Mouse (Mus musculus) 3134 (cell line): ENCODE data around the gene Drc1.

Experiments used
- DNase-seq: peaks from one replicate; pipeline ENCODE4 v3.0.0-alpha.2; 2011; ENCODE audit warnings: low spot score; ENCODE audit not compliant: insufficient read length; ENCODE audit errors: extremely low read depth

Drc1 gene

DNA sequence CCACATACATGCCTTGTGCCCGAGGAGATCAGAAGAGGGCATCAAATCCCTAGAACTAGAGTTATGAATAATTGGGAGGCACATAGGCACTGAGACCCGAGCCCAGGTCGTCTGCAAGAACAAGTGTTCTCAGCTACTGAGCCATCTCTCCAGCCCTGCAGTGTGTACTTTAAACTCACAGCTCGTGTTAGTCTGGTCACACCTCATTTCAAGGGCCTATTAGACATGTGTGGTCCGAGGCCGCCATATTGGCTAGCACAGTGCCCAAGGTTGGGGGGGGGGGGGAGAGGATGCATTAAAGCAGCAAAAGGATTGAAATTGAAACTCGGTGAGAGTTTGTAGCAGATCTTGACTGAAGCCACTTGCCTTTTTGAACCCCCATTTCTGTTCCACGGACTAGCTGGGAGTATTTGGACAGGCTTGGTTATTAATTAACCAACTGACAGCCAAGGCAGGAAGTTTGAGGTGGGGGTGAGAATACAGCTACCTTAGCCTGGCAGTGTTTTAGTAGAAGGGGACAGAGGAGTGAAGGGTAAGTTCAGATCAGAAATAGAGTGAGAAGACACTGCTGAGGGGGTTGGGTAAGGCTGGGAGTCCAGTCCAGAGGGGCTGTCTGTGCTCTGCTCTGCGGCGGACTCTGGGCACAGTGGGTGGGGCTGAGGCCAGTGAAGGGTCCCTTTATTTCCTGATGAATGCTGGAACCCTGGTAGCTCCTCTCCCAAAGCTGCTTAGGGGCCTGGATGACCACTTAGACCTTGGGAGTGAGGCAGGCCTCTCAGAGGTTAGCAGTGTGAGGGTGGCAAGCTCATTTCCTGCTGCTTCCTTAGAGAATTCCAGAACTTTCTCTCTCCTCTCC lies 5.0 kb downstream of the Drc1 start:
- no peak for DNase-seq

DNA sequence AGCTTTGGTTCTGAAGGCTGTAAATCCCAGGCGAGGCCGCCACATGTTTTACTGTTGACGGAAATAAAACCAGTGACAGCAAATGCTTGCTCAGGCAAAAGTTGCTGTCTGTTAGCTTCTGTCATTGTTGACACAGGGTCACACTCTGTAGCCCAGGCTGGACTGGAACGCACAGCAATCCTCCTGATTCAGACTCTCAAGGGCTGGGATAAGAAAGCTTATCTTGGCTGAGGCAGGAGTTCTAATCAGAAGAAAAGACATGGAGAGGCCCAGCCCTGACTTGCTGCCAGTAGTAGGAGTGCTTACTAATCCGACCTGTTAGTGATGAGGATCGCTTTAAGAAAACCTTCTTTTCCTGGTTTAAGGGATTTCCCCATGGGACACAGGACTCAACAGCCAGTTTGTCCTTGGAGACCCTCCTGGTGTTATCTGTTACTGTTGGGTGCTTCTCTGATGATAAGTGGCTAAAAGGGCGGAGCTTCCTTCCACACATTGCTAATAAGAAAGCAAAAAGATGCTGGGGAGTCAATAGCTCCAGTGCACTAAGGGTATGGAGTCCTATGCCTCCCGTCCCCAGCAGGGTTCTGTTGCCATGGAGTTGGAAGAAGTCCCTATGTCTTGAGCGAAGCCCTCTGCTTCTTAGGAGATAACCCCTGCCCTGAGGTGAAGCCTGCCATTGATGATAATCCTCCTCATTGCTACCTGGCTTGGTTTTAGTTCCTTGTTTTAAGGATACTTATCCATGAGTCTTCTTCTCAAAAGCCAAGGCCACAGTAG lies 6.1 kb downstream of the Drc1 start:
- no peak for DNase-seq

DNA sequence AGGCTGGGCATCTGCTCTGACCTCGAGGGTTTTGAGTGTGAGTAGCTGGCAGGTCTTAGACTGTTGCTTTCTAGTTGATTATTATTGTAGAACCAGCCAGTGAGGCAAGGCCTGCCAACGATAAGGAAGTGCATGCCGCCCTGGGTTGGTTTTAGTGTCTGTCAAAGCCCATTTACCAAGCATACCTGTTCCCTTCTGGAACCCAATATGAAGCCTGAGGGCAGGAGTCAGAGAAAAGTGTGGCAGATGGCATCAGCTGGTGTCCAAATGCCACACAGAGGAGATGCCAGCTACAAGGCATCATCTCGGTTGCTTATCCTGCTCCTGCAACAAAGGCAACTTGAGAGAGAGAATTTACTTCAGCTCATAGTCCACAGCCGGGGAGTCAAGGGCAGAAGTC lies 59.6 kb downstream of the Drc1 start:
- no peak for DNase-seq

DNA sequence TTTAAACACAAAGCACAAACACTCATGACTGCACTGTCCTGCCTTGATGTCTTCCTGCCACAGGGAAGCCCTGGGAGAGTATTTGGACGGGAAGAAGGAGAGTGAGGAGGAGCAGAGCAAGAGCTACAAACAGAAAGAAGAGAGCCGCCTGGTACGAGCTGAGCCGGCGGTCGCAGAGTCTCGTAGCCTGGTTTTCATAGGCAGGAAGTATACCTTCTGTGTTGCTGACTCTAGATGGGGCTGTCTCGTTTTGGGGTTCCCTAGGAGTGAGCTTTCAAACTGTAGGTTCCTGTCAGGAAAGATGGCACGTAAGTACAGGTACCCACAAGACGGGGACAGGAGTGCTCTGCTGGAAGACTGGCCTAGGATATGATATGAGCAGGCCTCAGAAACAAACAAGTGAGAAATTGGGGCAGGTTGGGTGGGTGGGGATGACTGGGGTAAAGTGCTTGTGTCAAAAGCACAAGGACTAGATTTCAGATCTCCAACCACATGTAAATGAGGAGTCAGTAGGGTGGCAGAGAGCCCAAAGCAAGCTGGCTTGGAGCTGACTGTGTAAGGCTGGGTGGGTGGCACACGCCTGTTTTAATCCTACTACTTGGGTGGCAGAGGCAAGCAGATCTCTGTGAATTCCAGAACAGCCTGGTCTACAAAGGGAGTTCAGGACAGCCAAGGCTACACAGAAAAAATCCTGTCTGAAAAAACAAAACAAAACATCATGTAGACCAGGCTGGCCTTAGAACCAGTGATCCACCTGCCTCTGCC lies 60.6 kb downstream of the Drc1 start:
- no peak for DNase-seq

DNA sequence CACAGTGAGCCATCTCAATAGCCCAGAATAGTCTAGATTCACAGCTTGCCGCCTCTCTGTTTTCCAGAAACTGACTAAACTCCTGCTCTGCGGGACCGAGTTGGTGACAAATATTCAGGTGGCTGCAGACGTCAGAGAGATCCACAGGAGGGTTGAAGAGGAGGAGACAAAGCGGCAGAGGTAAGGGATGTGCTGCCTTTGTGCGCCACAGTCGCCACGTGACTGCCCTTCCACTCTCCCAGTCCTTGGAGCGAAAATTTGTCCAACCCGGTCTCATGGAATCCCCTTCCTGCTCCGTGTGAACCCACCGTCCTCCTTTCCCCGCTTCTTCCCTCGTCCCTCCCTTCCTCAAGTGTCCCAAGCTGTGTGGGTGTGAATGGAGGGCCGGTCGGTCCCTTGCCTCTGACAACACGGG lies 61.4 kb downstream of the Drc1 start:
- no peak for DNase-seq

DNA sequence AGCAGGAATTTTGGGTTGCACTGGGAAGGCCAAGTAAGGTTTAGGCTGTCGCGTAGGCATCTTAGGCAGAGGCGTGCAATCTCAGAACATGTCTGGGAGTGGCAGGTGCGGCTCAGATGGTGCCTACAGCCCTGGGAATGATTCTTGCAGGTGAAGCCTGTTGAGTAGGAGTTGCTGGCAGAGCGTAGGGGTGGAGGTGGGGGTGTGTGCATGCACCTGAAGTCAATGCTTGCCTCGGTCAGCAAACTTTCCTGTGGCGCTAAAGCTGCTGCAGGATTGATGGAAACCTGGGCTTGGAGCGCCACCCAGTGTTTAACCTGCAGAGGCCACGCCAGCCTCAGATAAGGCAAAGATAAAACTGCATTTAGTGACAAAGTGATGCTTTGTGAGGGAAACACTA lies 61.9 kb downstream of the Drc1 start:
- DNase-seq, result peak; percentile 25

DNA sequence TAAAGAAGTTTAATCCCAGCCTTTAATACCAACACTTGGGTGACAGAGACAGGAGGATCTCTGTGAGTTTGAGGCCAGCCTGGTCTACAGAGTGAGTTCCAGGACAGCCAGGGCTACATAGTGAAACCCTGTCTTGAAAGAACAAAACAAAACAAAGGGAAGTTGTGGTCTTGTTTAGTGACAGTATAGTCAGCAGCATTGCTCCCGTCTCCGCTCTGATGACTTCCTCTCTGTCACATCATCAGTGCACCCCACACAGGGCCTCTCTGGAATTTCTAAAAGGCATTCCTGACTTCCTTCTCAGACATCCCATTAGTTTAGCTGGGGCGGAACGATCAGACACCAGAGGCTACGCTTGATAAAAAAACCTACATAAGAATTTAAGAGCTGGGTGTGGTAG lies 62.7 kb downstream of the Drc1 start:
- DNase-seq, result no peak

DNA sequence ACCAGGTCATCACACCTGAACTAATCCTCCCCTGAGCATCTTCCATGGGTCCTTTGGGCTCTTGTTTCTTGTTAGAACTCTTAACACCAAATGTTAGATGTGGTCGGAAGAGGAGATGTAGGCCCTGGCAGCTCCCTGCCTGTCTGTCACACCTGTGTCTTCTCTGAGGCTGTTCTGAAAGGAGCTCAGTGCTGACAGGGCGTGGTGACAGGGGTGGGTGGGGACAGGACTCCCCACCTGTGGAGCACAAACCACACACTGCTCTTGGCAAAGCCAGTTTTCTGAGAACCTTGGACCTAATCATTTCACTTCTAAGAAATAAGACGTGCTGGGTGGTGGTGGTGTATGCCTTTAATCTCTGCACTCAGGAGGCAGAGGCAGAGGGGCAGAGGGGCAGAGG lies 72.4 kb downstream of the Drc1 start:
- DNase-seq, result no peak

DNA sequence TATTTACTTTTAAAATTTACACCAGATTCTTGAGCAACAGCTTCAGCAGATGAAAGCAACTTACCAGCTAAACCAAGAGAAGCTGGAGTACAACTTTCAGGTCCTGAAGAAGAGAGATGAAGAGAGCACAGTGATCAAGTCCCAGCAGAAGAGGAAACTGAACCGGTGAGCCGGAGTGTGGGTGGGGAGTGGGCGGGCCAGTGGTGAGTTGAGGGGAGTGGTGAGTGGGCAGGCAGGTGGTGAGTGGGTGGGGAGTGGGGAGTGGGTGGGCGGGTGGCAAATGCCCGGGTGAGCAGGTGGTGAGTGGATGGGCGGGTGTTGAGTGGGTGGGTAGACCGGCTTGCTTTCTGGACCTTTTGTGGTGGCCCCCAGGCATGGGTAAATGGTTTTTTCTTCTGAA lies 73.9 kb downstream of the Drc1 start:
- DNase-seq, result no peak

DNA sequence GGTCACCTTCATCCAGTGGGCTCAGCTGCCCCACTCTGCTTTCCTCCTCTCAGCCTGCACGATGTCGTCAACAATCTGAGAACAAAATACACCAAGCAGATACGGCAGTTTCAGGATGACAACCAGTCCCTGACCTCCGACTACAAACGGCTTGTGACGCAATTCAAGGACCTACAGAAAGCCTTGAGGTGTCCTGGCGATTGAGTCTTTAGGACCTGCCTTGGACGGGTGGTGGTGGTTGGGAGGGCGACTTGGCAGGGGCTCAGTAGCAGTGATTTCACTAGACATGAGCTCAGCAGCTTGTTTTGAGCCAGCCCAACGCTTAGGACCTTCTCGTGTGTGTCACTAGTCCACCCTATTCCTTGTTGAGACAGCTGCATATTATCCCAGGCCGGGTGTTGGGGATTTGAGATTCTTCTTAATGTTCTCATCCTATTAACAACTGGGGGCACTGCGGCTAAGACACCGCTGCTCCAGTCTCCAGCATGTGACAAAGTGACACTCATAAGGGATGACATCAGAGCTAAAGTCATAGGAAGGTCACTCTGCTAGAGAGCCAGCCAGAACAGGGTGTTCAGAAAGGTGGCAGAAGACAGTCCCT lies 74.5 kb downstream of the Drc1 start:
- no peak for DNase-seq

DNA sequence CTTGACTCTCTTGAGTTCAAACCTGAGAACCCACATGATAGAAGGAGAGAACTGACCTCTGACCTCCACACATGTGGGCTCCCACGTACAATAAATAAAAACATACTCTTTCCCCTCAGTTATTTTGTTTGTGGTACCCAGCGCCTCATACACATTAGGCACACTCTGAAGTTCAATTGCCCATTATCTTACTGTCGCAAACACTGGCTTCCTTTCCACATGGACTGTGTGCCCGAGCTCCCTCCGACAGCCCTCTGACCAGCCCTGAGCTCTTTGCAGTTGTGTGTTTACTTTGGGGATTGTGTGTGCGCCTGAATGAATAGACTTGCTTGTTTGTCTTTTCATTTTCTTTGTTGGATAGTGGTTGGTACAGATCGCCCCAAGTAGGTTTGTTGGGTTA lies 75.5 kb downstream of the Drc1 start:
- DNase-seq, result no peak

DNA sequence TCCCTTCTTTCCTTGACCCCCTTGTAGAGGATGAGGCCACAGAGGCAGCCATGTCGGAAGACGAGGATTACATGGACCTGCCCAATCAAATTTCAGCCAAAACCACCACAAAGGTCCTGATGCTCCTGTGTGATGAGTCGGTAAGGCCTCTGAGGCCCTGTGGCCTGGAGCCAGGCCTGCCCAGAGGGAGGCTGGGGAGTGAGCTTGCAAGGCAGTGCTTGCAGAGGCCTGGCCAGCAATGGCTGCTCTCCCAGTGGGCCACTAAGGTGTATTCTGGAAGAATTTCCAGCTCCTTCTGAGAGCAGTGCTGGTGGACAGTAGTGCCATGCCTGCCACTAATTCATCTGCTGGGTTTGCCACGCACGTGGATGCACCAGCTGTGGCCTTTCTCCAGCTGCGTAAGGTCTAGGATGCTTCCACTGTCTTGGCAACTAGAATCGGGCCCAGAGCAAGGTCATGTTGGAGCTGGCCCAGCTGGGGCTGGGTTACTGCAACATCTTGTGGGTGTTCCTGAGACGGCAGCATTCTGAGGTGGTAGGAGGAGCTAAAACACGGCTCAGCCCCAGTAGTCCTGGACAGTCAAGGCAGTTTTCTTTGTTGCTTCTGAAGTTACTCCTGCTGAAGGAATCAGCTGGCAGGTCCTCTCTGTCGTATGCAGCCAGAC lies 77.4 kb downstream of the Drc1 start:
- no peak for DNase-seq

DNA sequence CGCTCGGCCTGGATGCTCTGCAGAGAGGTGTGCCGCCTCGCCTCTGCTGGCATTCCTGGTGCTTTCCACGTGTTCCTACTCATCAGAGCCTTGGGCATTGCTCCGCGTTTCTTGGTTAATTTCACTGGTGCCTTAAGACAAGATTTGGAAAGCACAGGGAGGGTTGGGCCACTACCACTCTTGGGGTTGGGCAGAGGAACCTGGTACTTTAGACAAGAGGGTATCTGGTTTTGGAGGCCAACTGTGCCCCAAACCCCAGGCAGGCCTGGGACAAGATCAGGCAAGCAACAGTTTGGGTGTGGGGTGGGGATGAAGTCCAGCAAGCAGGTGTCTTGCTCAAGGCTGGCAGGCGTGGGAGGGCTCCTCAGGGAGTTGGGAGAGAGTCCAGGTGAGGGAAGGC lies 86.2 kb downstream of the Drc1 start:
- no peak for DNase-seq

DNA sequence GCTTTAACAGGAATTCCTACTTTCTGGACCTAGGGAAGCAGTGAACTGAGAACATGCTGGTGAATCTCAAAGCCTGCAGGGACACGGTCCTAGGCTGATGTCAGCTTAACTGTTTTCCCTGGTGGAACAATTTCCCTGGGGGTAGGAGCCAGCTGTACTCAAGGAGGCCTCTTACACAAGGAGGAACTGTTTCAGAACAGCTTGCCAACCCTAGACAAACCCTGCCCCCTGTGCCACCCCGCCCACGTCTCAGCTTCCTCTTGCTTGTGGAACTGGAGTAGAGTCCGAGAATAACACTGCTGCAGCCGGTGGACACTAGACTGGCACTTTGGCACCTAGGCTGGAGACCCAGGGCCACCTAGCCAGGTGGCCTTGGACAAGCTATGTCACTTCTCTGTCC lies 88.2 kb downstream of the Drc1 start:
- DNase-seq, result peak; percentile 16

DNA sequence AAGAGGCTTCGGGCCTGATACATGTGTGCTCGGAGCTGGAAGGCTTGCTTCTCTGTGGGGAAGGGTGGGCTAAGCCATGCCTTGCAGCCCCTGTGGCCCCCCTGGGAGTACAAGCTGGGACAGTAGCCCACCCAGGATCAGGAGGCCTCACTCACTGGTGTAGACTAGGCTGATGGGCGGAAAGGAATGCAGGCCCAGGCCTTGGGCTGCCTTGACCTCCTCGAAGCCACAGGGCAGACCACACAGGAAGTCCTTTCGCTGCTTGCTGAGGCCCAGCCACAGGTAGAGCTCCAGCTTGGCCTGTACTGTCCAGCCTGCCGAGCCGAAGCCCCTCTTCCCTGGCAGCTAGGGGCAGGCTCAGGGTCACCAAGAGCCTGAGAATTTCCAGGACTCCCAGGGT lies 101.7 kb downstream of the Drc1 start:
- DNase-seq, result no peak

DNA sequence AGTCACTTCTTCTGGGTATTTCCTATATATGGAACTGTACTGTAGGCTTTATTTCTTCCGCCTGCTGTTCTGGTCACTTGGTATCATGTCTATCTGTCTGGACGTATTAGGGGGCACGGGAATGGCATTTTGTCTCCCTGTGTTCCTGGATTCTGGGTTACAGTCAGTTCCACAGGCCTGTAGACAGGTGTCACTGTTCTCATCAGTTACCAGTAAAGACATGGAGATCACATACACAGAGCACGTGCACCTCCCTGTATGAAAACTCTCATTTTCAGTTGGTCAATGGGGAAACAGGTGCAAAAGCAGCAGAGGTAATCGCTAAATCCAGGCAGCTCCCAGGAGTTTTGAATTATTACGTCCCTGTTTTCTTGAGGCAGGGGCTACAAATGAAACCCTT lies 106.5 kb downstream of the Drc1 start:
- DNase-seq, result no peak

DNA sequence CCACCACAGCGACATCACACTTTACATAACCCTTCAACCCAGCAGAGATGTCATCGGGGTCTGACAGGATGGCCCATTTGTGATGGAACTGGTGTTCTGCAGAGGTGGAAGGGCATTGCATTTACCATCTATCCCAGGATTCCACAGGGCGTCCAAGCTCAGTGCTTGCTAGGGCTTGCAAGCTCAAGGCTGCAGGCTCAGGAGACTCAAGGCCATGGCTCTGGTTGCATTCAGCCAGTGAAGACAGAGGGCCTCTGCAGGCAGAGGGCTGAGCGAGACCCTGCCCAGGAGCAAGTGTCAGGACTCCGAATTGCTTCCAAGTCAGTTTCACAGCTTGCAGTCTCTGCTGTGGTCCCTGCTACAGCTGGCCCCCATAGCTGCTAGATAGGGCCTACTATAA lies 108.6 kb downstream of the Drc1 start:
- DNase-seq, result no peak

DNA sequence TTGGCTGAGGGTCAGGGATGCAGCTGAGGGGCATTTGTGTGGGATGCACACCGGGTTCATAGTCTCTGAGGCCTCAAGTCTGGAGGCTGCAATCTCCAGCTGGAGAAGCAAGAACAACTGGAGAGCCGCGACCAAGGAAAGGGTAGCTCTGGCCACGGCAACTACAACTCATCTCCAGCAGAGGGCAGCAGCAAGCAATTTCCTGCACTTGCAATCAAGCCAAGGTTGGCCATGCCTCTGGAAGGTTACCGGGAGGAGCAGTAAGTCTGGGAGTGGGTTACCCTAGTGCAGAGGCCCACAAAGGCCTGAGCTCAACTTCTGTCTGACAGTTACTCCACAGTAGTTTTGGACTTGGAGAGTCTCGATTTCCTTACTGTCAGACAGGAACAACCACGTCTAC lies 110.3 kb downstream of the Drc1 start:
- DNase-seq, result peak; percentile 18

DNA sequence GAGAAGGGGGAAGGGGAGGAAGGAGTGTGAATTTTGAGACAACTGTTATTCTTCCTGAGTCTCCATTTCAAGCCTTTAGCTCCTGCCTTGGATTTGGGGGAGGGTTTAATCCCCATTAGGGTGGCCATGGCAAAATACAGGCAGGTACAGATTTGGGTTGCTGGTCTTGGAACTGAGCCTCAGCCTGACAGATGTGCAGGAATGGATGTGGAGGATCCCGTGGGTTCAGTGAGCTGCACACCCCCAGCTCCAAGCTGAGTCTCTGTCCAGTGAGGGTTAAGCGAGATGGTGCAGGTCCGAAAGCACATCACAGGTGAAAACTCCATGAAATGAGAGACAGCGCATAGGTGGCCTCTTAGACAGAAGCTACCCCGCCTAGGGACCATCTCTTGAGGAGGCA lies 119.3 kb downstream of the Drc1 start:
- DNase-seq, result no peak

DNA sequence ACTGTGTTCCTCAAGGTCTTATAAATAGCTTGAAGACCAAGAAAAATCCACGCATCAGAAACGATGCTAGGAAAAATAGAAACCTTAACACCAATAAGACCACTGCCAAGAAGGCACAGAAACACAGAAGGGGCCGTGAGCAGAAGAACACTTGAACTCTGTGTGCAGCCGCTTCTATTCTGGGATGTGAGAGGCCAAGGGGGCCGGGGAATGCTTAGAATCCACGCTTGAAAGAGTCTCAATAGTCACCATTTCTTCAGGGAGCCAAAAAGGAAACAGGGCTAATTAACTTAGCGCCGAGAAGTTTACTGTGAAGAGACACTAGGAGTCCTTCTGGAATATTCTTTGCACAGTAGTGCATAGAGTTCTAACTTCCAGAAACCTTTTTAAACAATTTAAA lies 120.0 kb downstream of the Drc1 start:
- no peak for DNase-seq

DNA sequence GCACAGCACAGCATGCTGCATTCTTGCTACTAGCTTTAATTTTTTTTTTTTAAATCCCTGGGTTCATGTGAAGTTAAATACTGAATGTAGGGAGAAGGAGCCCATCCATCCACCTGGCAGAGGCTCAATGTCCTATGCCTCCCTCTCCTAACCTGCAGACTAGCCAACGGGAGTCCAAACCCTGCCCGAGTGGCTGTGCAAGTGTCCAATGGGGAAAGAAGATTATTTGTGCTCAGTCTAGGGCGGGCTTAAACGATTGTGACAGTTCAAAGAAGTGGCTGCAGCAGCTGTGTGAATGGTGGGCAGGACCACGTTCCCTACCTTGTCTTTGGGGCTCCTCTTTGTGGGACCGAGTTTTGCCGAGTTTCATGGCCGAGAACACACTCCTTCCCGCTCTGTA lies 125.7 kb downstream of the Drc1 start:
- DNase-seq, result no peak
